In genomic region chrX:136708782-136709181, GRCm38 (mm10) we compare ENCODE assay signal across 8 mouse cellular contexts. TPM values are rescaled to one million over a fixed set of nuclear protein-coding genes. Genes with fewer than 3 reads are reported as not detected.
DNase-seq lines count a peak whose midpoint lies in the region; ATAC-seq lines count a peak whose summit lies in the region.

No protein-coding gene starts in this region.

- H3K4me3 ChIP-seq in lung, embryonic 16.5 days (ENCODE audit: low read length): peak overlapping the region; percentile 59
- peak overlapping the region; percentile 60 for H3K4me3 ChIP-seq in limb, embryonic 10.5 days
- H3K4me3 ChIP-seq in neural tube, embryonic 11.5 days (ENCODE audit: low read depth, low read length): peak overlapping the region; percentile 49

- H3K27me3 ChIP-seq in lung, embryonic 16.5 days (ENCODE audit: control insufficient read depth, insufficient read depth, low read depth, low read length): no peaks in the 10 kb centered on the region
- peaks cover 43% of the 10 kb centered on the region for H3K27me3 ChIP-seq in limb, embryonic 10.5 days (ENCODE audit: low read depth, poor library complexity, severe bottlenecking)
- no peaks in the 10 kb centered on the region for H3K27me3 ChIP-seq in neural tube, embryonic 11.5 days (ENCODE audit: control insufficient read depth, insufficient read depth, low read length)

- ATAC-seq in lung, embryonic 16.5 days (ENCODE audit: low read depth): peak; percentile 18; the same call in 1 of the 2 replicates
- peak; percentile 36; the same call in 1 of the 2 replicates for ATAC-seq in neural tube, embryonic 11.5 days (ENCODE audit: insufficient read depth, low FRiP score, low TSS enrichment)

- peak overlapping the region; percentile 63 for H3K27ac ChIP-seq in lung, embryonic 16.5 days (ENCODE audit: low read length)
- H3K27ac ChIP-seq in limb, embryonic 10.5 days: peak overlapping the region; percentile 90
- 0 out of 2 replicates have a peak overlapping the region, but pooled peaks have one; percentile 20 for H3K27ac ChIP-seq in neural tube, embryonic 11.5 days (ENCODE audit: low read depth, low read length)

- H3K9me3 ChIP-seq in lung, embryonic 16.5 days (ENCODE audit: control insufficient read depth, low read length): no peaks in the 10 kb centered on the region
- H3K9me3 ChIP-seq in limb, embryonic 10.5 days (replicated peaks): no peaks in the 10 kb centered on the region
- no peaks in the 10 kb centered on the region for H3K9me3 ChIP-seq in neural tube, embryonic 11.5 days (ENCODE audit: control insufficient read depth, low read length)

- peak overlapping the region; percentile 61 for H3K4me2 ChIP-seq in lung, embryonic 16.5 days (ENCODE audit: low read depth, low read length)
- H3K4me2 ChIP-seq in neural tube, embryonic 11.5 days (ENCODE audit: low read depth): peak overlapping the region; percentile 50

- DNase-seq in adrenal gland, postnatal 14 days: peak; percentile 9
- no peak for DNase-seq in adrenal gland, postnatal 4 days (ENCODE audit: low spot score in 2 of 2)
- no peak for DNase-seq in lung, adult 18-20 months
- DNase-seq in limb, embryonic 10.5 days (ENCODE audit: low spot score): peak; percentile 32
- peak; percentile 35 for DNase-seq in neural tube, embryonic 11.5 days (ENCODE audit: low spot score)
- DNase-seq in left cerebral cortex, postnatal 25 days (ENCODE audit: low spot score in 2 of 2): no peak
- no peak for DNase-seq in urinary bladder, postnatal 4 days (ENCODE audit: low spot score in 2 of 2)

- WGBS in lung, embryonic 16.5 days: 24% methylated on average over 14 of the region's 14 CpGs
- 16% methylated on average over 14 of the region's 14 CpGs for WGBS in limb, embryonic 10.5 days
- 18% methylated on average over 14 of the region's 14 CpGs for WGBS in neural tube, embryonic 11.5 days

- intact Hi-C loops in left cerebral cortex, postnatal 25 days (cut with DNase I): no loop called here

- no peaks in the 10 kb centered on the region for H3K4me1 ChIP-seq in lung, embryonic 16.5 days (replicated peaks; ENCODE audit: control insufficient read depth, insufficient read depth, low read length)
- H3K4me1 ChIP-seq in limb, embryonic 10.5 days: 0 out of 2 replicates have a peak, but pooled peaks cover 4% of the 10 kb centered on the region
- H3K4me1 ChIP-seq in neural tube, embryonic 11.5 days (ENCODE audit: control insufficient read depth, insufficient read depth, low read length): no peaks in the 10 kb centered on the region

- no peaks in the 10 kb centered on the region for H3K36me3 ChIP-seq in lung, embryonic 16.5 days (ENCODE audit: control insufficient read depth, insufficient read depth, low read length)
- no peaks in the 10 kb centered on the region for H3K36me3 ChIP-seq in limb, embryonic 10.5 days
- no peaks in the 10 kb centered on the region for H3K36me3 ChIP-seq in neural tube, embryonic 11.5 days (ENCODE audit: control insufficient read depth, insufficient read depth, low read length)

- H3K9ac ChIP-seq in lung, embryonic 16.5 days (ENCODE audit: low read length): peak overlapping the region; percentile 75
- H3K9ac ChIP-seq in neural tube, embryonic 11.5 days (ENCODE audit: low read length): peak overlapping the region; percentile 63

RNA-seq across cellular contexts. Expression of gene Tceal1, which starts 1.0 kb away (rescaled TPM):
- total RNA-seq in adrenal gland, postnatal 14 days (2021): 6.9 and 7.6 TPM in 2 replicates
- total RNA-seq in adrenal gland, postnatal 4 days (2021): 1 to 10 TPM; 9.5 to 9.8 TPM
- polyA plus RNA-seq in lung, embryonic 16.5 days (2015; fragmentation: Nextera tagmentation; extraction: Ambion mirVana): 12.5 and 13.6 TPM in 2 replicates
- 5.1 and 6.0 TPM in 2 replicates for polyA plus RNA-seq in limb, embryonic 10.5 days (2016; fragmentation: Nextera tagmentation; extraction: Ambion mirVana)
- polyA plus RNA-seq in neural tube, embryonic 11.5 days (2014; fragmentation: Nextera tagmentation; extraction: Ambion mirVana): 8.9 and 9.3 TPM in 2 replicates
- 10 to 100 TPM; 11.9 to 15.2 TPM for total RNA-seq in left cerebral cortex, postnatal 25 days (2021)

RNA-seq across cellular contexts. Expression of gene Morf4l2, which starts 34.7 kb away (rescaled TPM):
- 321 and 346 TPM in 2 replicates for total RNA-seq in adrenal gland, postnatal 14 days (2021)
- 100 to 1,000 TPM; 354 to 367 TPM for total RNA-seq in adrenal gland, postnatal 4 days (2021)
- polyA plus RNA-seq in lung, embryonic 16.5 days (2015; fragmentation: Nextera tagmentation; extraction: Ambion mirVana): 511 and 543 TPM in 2 replicates
- 552 and 564 TPM in 2 replicates for polyA plus RNA-seq in limb, embryonic 10.5 days (2016; fragmentation: Nextera tagmentation; extraction: Ambion mirVana)
- 622 and 646 TPM in 2 replicates for polyA plus RNA-seq in neural tube, embryonic 11.5 days (2014; fragmentation: Nextera tagmentation; extraction: Ambion mirVana)
- 100 to 1,000 TPM; 337 to 381 TPM for total RNA-seq in left cerebral cortex, postnatal 25 days (2021)

Comparison
In these comparisons a context has a peak if more than half of its experiments do, and no peak if none do; other contexts are left out.
1. DNase-seq: peak in adrenal gland, postnatal 14 days (single experiment), limb, embryonic 10.5 days (single experiment) and neural tube, embryonic 11.5 days (single experiment); none in adrenal gland, postnatal 4 days (0 of 2), lung, adult 18-20 months (0 of 2), left cerebral cortex, postnatal 25 days (0 of 2) and urinary bladder, postnatal 4 days (0 of 2).
2. H3K27ac ChIP-seq: peak in every context shown above with its lines; median percentile 90 in limb, embryonic 10.5 days; 63 in lung, embryonic 16.5 days; 20 in neural tube, embryonic 11.5 days.
3. Peak in every context shown above with its lines, with median percentiles within 50 percentile points of each other: H3K4me3 ChIP-seq.